Mouse (Mus musculus) splenic B cell, adult 2 months (primary cell): ENCODE data around the gene Tmem253.

ENCODE experiments used
- DNase-seq: peaks from one replicate; pipeline ENCODE4 v3.0.0-alpha.2; 2011; ENCODE audit warnings: low read depth, low spot score
- H3K27me3 ChIP-seq: 2 replicates; pipeline ENCODE4 v1.6.1; 2012; ENCODE audit warnings: mild to moderate bottlenecking, low read length, moderate library complexity, mixed read lengths; ENCODE audit not compliant: control insufficient read depth, poor library complexity, insufficient read depth, severe bottlenecking
- H3K36me3 ChIP-seq: 2 replicates; pipeline ENCODE4 v1.6.1; 2012; ENCODE audit warnings: mild to moderate bottlenecking, low read length, moderate library complexity, mixed read lengths; ENCODE audit not compliant: control insufficient read depth, poor library complexity, insufficient read depth, severe bottlenecking

Tmem253 gene

GRCm38 (mm10) chr14:52015445-52016100 is at the start of gene Tmem253:
Gene Tmem253 (plus strand): TSS chr14:52015658.
- DNase-seq: no peak
- H3K27me3 ChIP-seq: no peaks in the 10 kb centered on the region
- H3K36me3 ChIP-seq: no peaks in the 10 kb centered on the region

GRCm38 (mm10) chr14:51967400-51967799 is 48.1 kb upstream of the Tmem253 start:
- DNase-seq: no peak
- Histone ChIP-seq H3K36me3 (no peaks in the 10 kb centered on the region), H3K27me3 (no peaks in the 10 kb centered on the region)

DNA sequence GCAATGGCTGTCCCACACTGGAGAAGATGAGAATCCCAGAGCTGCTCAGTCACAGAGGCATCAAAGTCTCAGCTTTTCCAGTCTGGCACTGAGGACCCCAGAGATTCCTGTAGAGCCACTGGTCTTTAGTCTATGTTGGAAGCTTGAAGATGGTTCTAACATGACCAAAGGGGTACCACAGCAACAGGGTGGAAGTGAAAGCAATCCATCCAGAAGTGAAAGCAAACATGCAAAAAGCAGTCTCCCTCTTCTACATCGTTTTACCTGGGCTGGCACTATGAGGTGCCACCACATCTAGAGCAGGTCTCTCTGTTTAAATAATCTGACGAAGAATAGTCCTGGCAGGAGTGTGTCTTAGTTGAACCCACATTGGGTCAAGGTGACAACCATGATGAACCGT is 36.2 kb upstream of the Tmem253 start:
- H3K27me3 ChIP-seq: no peaks in the 10 kb centered on the region
- peak; percentile 14 for DNase-seq
- H3K36me3 ChIP-seq: no peaks in the 10 kb centered on the region

GRCm38 (mm10) chr14:51983251-51983650 is 32.2 kb upstream of the Tmem253 start:
- H3K27me3 ChIP-seq: no peaks in the 10 kb centered on the region
- DNase-seq: no peak
- no peaks in the 10 kb centered on the region for H3K36me3 ChIP-seq

DNA sequence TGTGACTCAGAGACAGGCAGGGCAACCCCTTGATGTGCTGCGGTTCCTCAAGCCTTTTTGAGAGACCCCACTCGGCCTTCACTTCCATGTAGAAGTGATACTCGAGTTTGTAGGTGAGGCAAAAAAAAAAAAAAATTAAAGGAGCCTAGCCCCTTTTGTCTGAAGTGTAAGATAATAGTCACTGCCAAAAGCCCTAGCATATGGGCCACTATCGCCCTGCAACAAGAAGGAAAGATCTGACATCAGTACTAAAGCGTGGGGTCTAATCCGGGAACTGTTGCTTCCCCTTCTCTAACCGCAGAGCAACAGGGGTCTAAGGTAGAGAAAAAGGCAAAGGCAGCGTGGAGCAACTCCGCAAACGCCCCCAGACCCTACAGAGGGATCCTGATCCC is 31.6 kb upstream of the Tmem253 start:
- DNase-seq: no peak
- Histone ChIP-seq H3K36me3 (no peaks in the 10 kb centered on the region), H3K27me3 (no peaks in the 10 kb centered on the region)

GRCm38 (mm10) chr14:51984247-51985231 is 30.9 kb upstream of the Tmem253 start, which contains the start of gene Arhgef40:
Gene Arhgef40 (plus strand): TSS chr14:51984719.
- H3K36me3 ChIP-seq: no peaks in the 10 kb centered on the region
- peak; percentile 25 for DNase-seq

DNA sequence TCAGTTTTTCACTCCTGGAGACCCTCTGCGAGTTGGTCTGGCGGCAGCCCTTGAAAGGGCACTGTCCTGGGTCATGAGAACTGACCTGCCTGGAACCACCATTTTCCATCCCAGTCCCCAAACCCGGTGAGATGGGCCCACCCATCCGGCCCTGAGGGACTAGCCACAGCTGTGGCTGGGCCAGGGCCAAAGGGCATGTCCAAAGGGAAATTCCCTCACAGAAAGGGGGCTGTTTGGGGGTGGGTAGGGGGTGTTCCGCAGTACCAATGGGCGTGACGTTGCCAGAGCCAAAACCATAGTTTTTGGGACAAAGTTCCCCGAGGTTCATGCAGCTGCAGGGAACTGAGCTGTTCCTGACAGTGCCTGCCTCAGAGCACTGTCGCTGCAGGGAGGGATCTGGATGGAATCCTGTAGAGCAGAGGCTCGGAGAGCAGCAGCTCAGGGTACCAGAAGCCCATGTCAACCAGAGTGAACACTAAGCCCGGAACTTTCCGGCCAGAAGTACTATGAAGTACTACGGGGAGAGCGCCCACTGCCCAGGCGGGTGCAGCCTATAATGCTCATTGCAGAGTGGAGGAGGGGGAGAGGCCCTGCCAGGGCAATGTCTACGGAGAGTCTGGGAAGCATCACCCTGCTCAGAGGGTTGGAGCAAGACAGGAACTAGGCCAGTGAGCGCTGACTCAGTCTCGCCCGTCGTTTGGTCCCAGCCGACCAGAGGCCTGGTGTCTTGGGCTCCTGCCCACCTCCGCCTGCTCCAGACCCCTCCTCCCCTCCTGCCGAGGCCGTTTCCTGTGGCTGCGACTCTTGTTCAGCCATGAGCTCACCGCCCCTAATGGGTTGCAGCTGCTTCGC is 29.9 kb upstream of the Tmem253 start:
- Histone ChIP-seq H3K36me3 (no peaks in the 10 kb centered on the region), H3K27me3 (no peaks in the 10 kb centered on the region)
- no peak for DNase-seq

More at GRCm38 (mm10) chr14:51984247-51985231, 30.9 kb upstream of the Tmem253 start, which contains the start of gene Arhgef40:
- H3K27me3 ChIP-seq: no peaks in the 10 kb centered on the region

GRCm38 (mm10) chr14:51986153-51986505 is 29.3 kb upstream of the Tmem253 start:
- DNase-seq: no peak
- Histone ChIP-seq H3K27me3 (no peaks in the 10 kb centered on the region), H3K36me3 (no peaks in the 10 kb centered on the region)

DNA sequence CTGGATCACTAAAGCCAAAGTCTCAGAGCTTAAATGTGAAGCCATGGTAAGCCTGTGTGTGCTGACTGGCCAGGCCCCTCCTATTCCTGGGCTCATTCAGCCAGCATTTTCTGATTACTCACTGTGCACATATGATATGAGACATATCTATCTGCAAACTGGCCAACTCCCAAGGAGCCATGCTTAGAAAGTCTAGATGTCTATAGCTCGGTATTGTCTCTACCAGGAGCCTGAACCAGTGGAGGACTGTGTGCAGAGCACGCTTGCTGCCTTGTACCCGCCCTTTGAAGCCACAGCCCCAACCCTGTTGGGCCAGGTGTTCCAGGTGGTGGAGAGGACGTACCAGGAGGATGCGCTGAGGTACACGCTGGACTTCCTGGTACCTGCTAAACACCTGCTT is 28.3 kb upstream of the Tmem253 start:
- Histone ChIP-seq H3K27me3 (no peaks in the 10 kb centered on the region), H3K36me3 (no peaks in the 10 kb centered on the region)
- no peak for DNase-seq

DNA sequence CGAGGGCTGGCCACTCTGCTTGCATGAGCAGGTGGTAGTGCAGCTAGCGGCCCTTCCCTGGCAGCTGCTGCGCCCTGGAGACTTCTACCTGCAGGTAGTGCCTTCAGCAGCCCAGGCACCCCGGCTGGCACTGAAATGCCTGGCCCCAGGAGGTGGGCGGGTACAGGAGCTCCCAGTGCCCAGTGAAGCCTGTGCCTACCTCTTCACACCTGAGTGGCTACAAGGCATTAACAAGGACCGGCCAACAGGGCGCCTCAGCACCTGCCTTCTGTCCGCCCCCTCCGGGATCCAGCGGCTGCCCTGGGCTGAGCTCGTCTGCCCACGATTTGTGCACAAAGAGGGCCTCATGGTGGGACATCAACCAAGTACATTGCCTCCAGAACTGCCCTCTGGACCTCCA is 26.7 kb upstream of the Tmem253 start:
- DNase-seq: no peak
- no peaks in the 10 kb centered on the region for H3K36me3 ChIP-seq
- H3K27me3 ChIP-seq: no peaks in the 10 kb centered on the region

- DNase-seq: no peak
- no peaks in the 10 kb centered on the region for H3K27me3 ChIP-seq
- no peaks in the 10 kb centered on the region for H3K36me3 ChIP-seq
These were observed 25.9 kb upstream of the Tmem253 start for GRCm38 (mm10) chr14:51989461-51989970.

GRCm38 (mm10) chr14:51994453-51994852 is 21.0 kb upstream of the Tmem253 start:
- DNase-seq: no peak
- Histone ChIP-seq H3K27me3 (no peaks in the 10 kb centered on the region), H3K36me3 (no peaks in the 10 kb centered on the region)

DNA sequence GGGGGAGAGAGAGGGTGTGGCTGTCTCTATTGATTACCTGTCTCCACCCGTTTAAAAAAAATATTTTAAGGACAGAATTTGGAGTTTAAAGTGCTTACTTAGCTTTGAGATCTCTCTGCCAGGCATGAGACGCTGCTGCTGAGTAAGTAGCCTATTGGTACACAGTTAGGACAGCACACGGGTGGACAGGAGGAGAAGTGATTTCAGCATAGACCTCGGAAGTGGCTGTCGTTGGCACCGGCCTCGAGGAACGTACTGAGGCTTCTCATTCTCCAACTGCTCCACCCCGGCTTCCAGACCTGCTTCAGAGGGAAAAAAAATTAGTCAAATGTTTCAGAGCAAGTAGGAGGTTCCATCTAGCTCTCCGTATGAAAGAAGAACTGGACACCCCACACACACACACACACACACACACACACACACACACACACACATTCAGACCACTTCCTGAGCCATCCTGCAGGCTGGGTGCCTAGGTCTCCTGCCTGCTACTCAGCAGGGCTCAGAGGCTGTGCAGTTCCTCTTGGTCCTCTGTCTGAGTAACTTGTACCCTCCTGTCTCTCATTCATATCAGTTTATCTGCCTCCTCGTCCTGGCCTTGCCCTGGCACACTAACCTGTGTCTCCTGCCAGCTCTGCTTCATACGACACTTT is 20.1 kb upstream of the Tmem253 start:
- DNase-seq: no peak
- H3K27me3 ChIP-seq: no peaks in the 10 kb centered on the region
- H3K36me3 ChIP-seq: no peaks in the 10 kb centered on the region

DNA sequence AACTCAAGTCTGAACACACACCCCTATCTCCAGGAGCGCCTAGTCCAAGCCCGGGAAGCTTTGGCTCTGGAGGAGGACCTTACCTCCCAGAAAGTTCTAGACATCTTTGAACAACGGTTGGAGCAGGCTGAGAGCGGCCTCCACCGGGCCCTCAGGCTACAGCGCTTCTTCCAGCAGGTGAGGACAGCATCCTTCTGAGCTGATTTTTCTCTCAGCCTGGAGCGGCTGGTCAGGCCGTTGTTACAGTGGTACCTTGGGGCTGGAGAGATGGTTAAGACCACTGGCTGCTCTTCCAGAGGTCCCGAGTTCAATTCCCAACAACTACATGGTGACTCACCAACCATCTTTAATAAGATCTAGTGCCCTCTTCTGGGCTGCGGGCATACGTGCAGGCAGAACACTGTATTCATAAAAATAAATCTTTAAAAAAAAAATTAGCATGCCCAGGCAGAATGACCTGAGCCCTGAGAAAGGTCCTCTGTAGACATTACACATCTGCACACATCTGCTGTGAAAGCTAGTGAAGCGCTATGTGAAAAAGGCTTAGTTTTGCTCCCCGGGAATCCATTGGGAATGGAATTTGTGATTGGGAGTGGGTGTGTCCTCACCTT is 19.1 kb upstream of the Tmem253 start:
- H3K36me3 ChIP-seq: no peaks in the 10 kb centered on the region
- no peaks in the 10 kb centered on the region for H3K27me3 ChIP-seq
- DNase-seq: no peak
